Mouse (Mus musculus) left cerebral cortex, postnatal 4 days (tissue): ENCODE measurements around the gene Ms4a6b. TPM values are rescaled to one million over a fixed set of nuclear protein-coding genes. Genes with fewer than 3 reads are reported as not detected.
"Not testable (repeated sequence)": the region's sequence is repeated elsewhere in the genome, so short reads cannot be mapped to it uniquely, and the experiment has no call there.

Source experiments
- DNase-seq: peaks from one replicate; pipeline ENCODE4 v3.0.0-alpha.2; 2022
- intact Hi-C: fragments of 180-260 bp; cut with DNase I; formaldehyde crosslinking; loops from one replicate; pipeline ENCODE4 v1.15.1; 2025
- total RNA-seq, 2 experiments: library from RNA; stranded (reverse); gene quantifications; 2 replicates each; pipeline ENCODE4 v1.2.3; 2021

Gene Ms4a6b
- total RNA-seq, 2 experiments from 2014 or later = 1.0 to 1.4 TPM

GRCm38 (mm10) chr19:11533421-11533820 is 17.1 kb downstream of the Ms4a6b start:
- DNase-seq = no peak
- intact Hi-C loops = no loop called here

DNA sequence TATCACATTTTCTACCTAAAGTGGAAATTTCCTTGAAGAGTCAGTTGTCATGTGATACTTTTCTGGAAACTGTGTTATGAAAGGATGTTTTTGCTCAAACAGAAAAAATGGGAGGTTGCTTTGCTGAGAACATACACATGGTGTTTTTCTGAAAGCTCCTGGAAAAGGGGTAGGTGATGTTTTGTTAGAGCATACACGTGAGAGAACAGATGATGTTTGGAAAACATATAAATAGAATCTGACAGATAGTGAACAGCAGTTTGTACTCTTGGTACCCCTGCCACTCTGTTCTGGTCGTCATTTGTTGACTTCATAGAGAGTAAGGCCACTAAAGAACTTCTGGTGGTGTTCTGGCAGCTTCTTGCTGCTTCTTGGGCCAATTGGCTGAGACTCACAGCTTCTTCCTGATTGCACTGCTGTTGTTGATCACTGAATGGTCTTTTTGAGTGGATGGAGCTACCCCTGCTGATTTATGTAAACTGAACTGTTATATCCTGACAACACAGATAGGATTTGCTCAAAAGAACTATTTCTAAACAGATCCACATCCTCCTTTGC is 17.7 kb downstream of the Ms4a6b start:
- DNase-seq = no peak
- intact Hi-C loops = no loop called here

DNA sequence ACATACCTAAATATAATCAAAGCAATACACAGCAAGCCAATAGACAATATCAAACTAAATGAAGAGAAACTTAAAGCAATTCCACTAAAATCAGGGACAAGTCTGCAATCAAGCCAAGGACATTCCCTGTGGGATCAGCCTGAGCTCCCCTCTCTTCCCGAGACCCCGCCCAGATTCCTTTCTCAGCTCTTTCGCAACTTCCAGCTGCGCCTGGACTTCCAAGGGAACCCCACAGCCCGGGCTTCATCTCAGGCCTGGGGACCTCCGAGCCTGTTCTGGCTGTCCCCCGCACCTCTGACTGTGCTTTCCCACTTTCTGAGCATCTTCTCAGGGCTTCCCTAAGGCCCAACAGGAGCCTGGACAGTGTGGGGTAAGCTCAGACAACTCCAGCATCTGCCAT is 20.3 kb downstream of the Ms4a6b start, which contains the start of gene Ms4a4d:
Gene Ms4a4d, plus strand, starts transcription at position 209 of the 400 bp plus-strand sequence.
- no peak for DNase-seq
- intact Hi-C loops = no loop called here

GRCm38 (mm10) chr19:11537336-11537735 is 21.0 kb downstream of the Ms4a6b start:
- intact Hi-C loops = no loop called here
- DNase-seq = peak; percentile 7

GRCm38 (mm10) chr19:11540166-11540821 is 24.0 kb downstream of the Ms4a6b start:
- DNase-seq, intact Hi-C loops: not testable (repeated sequence)

GRCm38 (mm10) chr19:11544383-11544782 is 28.1 kb downstream of the Ms4a6b start:
- DNase-seq, intact Hi-C loops: not testable (repeated sequence)

- no peak for DNase-seq
- intact Hi-C loops = no loop called here
Measured at GRCm38 (mm10) chr19:11547911-11548310, 31.6 kb downstream of the Ms4a6b start.

DNA sequence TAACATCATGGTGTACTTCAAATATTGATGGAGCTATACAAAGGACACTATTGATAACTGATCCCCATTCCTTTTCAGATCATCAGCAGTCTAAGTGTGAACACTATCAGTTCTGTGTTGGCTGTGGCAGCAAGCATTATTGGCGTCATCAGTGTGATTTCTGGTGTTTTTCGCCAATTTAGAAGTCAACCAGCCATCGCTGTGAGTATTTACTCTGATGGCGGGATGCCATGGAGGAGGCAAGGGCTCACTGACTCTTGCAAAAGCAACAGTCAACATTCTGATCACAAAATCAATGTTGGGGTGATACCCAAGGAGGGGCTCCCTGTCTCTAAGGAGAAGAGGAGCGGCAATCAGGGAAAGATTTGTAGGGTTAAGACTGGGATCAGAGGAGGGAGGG is 38.4 kb downstream of the Ms4a6b start:
- intact Hi-C loops = no loop called here
- DNase-seq = no peak

DNA sequence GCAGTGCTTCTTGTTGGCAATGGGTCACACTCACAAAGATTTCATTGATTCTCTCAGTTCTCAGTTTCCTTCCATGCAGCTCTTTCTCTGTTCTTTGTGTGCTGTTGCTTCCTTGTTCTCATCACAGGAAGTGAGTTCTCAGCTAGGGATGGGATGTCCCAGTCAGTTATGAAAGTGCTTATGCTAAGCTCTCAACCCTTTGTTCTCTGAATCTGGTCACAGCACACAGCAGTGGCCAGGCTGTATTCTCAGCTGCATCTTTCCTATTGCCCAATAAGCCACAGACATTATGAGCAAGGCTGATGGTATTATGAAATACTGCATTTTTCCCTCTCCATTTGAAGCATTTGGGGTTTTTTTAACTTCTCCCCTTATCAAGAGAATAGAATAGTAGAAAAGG is 43.2 kb downstream of the Ms4a6b start:
- DNase-seq, intact Hi-C loops: not testable (repeated sequence)

DNA sequence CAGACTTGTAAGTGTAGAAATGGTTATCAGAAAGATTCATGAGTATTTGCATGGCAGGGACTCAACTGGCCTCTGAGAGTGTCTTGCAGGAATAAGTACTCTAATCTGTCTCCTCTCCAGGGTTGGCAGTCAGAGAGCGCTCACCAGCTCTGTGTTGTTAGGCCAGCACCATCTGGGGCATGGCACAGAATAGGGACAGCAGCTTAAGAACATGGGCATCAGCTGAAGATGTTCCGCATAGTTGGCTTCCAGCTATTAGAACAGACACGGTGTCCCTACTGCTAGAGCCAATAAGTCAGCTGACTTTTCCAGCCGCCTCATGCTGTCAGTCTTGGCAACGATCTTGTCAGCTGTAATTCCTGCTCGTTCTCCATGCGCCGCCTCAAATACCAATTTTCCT is 58.7 kb downstream of the Ms4a6b start:
- DNase-seq = peak; percentile 57
- intact Hi-C loops = no loop called here

Other genes with a start within 250 kb of the Ms4a6b start
- gene Ms4a5, start 232.6 kb upstream of the Ms4a6b start, total RNA-seq = not detected
- under 1 TPM; 0.10 to 0.12 TPM for gene Ms4a14, start 202.1 kb upstream of the Ms4a6b start, total RNA-seq
- gene Ms4a7, start 180.4 kb upstream of the Ms4a6b start, total RNA-seq = under 1 TPM; 0.77 to 0.86 TPM
- under 1 TPM in 1 of 2 experiments, not detected in 1; 0.80 TPM for gene Ms4a4a, start 141.0 kb upstream of the Ms4a6b start, total RNA-seq
- not detected for gene Ms4a4c, start 111.7 kb upstream of the Ms4a6b start, total RNA-seq
- gene Ms4a4b, start 73.0 kb upstream of the Ms4a6b start, total RNA-seq = not detected
- 1 to 10 TPM; 1.4 to 1.8 TPM for gene Ms4a6c, start 47.1 kb upstream of the Ms4a6b start, total RNA-seq
- gene Gm8369, start 30.6 kb upstream of the Ms4a6b start, total RNA-seq = under 1 TPM in 1 of 2 experiments, not detected in 1; 0.10 TPM
- not detected for gene Ms4a4d, start 20.3 kb downstream of the Ms4a6b start, total RNA-seq
- under 1 TPM; 0.50 to 0.54 TPM for gene Ms4a6d, start 88.3 kb downstream of the Ms4a6b start, total RNA-seq
- under 1 TPM; 0.44 to 0.54 TPM for gene Ms4a2, start 107.2 kb downstream of the Ms4a6b start, total RNA-seq
- gene Ms4a3, start 124.3 kb downstream of the Ms4a6b start, total RNA-seq = not detected
- gene Oosp2, start 144.0 kb downstream of the Ms4a6b start, total RNA-seq = not detected
- not detected for gene Oosp1, start 174.6 kb downstream of the Ms4a6b start, total RNA-seq
- not detected for gene Oosp3, start 180.5 kb downstream of the Ms4a6b start, total RNA-seq
- not detected for gene Gif, start 231.0 kb downstream of the Ms4a6b start, total RNA-seq